Mouse (Mus musculus): ENCODE results near the gene E2f3.
A peak's percentile ranks its signal among the peaks of the same experiment; 100 is the strongest.

E2f3 gene

DNA sequence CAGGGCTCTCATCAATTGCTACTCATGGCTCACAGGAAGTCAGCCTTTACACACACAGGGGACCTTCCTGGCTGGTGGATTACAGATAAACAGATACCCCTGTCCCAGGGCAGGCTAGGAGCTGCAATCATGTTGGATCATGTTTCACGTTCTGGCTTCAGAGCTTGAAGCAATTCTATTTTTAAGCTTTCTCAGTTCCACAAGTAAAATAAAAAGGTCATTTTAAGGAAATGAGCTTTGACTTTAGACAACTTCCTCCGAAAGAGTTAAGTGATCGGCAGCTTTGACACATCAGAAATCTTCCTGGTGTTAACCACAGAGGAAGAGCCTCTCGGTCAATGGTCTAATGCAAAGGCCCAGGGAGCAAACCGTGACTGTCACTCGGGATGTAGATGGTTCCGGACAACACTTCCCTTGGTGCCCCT, 6.7 kb downstream of the E2f3 start:
- no peak for DNase-seq (ENCODE audit: low spot score)

DNA sequence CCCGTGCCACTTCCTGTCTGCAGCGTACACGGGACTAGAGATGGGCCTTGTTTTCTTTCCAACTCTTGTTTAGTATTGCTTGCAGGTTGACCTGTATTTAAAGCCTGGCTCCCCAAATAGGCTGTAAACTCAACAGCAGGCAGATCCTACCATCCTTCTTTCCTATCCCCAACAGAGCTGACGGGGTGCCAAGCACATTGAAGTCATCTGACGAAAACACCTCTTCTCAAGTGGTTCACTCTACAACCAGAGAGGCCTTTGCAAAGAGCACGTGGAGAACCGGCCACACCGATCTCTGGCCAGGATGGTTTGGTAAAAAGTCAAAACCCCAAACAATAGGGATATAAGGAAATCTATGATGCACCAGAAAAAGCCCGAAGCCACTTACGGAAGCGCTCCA, 8.5 kb downstream of the E2f3 start:
- DNase-seq (ENCODE audit: low spot score), result no peak

DNA sequence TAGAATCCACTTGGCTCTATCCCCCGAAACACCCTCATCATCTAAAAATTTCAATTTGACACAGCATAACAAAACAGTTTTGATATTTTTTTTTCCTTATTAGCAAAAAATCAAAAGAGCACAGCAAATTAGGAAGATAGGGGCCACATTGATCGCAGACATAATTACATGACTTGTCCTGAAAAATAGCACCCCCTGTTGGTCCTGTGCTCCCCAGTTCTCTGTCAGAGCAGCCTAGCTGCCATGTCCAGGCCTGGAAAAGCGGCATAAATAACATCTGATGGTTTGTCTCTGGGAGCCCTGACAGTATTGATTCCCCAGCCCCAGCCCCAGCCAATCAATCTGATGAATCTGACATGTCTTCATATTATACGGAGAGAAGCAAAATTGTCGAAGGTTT, 11.8 kb downstream of the E2f3 start:
- no peak for DNase-seq (ENCODE audit: low spot score)

DNA sequence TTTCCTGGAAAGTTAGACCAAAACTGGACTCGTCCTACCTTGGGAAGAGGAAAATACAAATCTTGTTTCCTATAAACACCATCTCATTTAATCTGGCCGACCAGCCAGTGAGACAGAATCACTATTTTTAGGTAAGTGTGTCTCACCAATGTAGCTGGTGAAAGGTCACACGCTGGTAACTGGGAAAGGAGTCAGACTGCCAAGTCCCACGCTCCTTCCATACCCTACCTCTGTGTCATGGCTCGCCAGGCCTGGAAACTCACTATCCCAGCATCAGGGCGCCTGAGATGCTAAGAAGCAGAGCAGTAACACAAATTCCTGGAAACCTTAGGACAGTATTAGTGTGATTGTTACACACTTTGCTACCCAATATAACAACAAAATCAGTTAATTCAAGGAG, 12.3 kb downstream of the E2f3 start:
- no peak for DNase-seq (ENCODE audit: low spot score)

DNA sequence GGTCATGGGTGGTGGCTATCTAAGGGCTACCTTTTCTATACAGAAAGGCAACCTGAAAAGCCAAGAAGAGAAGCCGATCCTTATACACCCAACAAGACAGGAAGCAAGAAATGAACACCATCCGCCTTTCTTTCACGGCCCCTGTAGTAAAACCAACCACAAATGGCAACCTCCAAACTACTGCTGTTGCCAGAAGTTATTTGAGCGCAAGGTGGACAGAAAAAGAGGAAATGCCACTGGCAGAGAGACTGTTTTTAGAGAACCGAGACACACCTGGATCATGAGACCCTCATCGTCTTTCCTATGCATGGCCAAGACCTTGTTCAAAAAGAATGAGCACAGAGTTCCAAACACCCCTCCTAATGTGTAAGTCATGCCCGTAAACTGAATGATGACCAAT, 15.5 kb downstream of the E2f3 start:
- DNase-seq (ENCODE audit: low spot score), result no peak

DNA sequence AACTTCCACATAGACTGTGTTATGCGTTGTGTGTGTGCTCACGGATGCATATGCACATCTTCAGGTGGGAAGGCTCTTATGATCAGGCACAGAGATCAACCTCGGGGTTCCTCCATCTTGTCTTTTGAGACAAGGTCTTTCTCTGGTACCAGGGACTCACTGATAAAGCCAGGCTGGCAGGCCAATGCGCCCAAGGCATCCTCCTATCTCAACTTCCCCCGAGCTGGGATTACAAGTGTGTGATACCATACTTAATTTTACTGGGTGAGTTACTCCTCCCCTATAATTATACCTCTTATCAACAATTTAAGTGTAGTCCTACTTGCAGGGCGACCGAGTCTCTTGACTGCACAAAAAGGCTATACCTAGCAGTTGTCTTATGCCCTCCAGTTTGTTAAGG, 17.2 kb downstream of the E2f3 start:
- DNase-seq (ENCODE audit: low spot score), result no peak

DNA sequence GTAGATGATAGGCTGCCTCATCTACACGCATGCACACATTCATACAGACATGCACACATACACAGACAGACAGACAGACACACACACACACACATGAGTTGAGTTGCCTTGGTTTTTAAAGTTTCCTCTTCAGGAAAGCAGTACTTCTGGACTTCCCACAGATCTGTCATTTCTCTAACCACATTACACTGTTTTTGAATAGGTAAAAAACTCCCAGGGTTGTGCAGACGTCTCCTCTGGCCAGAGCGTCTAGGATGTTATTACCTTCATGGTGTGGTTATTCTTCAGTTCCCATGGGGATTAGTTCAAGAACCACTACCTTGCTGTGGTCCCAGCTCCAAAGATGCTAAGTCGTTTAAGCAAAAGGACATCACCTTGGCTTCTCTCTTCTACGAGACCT, 18.5 kb downstream of the E2f3 start:
- no peak for DNase-seq (ENCODE audit: low spot score)

DNA sequence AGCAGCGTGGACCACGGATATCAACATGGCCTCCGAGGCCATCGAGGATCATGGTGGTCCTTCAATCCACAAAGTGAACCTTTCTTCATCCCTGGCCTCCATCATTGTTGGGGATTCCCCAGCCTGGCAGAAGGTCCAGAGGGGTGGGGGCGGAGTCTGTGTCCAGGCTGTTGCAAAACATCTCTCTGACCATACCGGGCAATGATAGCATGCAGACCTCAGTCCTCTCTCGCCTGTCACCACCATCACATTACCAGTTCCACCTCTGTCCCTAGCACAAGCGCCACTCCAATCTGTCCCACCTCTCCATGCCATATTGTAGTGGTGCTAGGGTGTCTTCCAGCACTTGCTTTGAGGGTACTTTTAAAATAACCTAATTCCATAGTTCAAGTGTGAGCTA, 18.9 kb downstream of the E2f3 start:
- no peak for DNase-seq (ENCODE audit: low spot score)

DNA sequence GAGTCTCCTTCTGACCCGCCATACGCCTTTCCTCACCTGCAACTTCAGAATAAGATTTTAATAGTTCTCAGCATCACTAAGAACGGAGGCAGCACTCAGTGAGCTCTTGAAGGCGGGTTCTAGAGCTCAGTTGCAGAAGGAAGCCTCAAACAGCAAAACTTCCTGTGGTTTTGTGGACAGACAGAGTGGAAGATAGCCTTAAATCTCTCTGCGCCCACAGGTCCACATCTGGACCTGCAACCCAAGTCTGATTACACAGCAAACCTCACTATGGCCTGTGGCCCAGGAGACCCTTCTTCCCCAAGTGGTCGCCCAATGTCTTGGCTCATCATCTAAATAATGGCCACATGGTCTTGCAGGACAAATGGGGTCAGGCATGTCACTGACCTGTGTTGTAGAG, 21.8 kb downstream of the E2f3 start:
- no peak for DNase-seq (ENCODE audit: low spot score)

DNA sequence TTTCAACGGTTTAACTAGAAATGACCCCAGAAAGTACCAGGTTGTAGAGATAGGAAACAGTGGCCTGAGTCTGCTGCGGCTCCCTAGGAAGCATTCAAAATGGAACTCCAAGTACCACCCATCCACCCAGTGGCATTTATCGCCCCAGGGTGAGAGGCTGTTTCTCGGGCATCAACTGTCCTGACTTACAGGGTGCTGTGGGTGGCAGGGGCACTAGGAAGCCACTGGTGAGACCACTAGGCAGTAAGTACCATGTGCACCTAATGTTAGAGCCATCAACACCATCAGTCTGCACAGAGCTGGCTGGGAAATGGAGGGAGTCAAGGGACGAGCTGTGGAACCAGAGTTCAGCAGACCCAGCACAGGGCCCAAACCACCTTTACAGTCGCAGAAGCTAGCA, 25.4 kb downstream of the E2f3 start:
- no peak for DNase-seq (ENCODE audit: low spot score)

DNA sequence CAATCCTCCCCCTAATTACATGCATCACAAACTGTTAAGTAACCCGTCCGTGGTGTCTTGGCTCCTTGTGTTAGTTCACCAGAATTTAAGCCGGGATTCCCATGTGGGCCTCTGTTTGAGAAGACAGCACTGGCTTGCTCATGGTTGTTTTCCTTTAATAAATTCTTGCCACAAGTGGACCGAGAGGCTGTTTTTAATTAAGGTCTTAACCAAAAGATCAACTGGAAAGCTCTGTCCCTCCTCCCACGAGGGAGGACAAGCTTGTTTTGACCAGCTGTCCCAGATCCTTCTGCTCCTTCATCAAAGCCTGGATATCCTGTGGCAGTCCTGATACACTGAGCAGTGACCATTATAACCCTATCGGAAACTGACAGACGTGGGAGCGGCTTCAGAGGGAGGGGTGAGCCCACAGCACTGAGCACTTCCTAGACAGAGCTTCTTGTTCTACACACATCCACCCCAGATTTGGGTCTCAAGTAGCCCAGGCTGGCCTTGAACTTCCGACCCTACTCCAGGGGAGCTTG, 28.1 kb downstream of the E2f3 start:
- DNase-seq (ENCODE audit: low spot score), result no peak

DNA sequence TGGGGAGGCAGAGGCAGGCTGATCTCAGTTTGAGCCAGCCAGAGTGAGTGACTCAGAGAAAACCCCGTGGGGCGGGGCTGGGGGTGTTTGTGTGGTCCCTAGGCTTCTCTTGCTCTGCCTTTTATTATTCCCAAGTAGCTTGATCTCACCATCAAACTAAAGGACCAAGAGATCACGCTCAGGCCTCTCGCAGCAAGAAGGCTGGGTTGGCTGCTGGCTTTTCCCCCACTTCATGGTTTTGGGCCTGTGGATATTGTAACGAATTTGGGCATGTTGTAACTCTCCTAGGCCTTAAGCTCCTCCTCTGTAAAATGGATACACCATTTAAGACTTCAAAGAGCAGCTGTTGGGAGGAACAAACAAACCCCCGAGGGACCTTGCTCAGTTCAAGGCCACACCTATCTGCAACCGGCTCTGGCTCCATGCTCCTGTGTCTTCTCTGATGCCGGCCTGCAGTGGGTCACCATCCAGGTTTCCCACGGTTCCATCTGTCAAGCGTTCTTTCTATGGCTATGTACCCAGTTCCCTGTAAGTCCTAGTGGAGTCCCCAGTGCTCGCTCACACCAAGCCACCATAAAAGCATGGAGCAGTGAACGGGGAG, 28.9 kb downstream of the E2f3 start:
- DNase-seq (ENCODE audit: low spot score), result no peak

DNA sequence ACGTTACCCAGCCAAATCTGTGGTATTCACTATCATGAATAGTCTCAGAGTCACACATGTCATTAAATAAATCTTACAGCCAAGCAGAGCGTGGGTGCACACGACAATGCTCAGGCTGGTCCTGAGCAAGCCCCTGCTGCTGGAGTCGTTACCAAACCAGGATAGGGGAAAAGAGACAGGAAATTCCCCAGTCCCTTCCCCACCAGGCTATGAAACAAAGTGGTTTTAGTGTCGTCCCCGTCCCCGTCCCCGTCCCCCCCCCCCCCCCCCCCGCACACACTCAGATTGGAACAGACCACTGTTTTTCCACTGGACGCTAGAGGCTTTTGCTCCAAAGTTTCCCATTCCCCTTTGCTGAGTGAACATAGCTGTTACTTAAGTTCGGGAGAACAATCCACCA, 30.6 kb downstream of the E2f3 start:
- no peak for DNase-seq (ENCODE audit: low spot score)

DNA sequence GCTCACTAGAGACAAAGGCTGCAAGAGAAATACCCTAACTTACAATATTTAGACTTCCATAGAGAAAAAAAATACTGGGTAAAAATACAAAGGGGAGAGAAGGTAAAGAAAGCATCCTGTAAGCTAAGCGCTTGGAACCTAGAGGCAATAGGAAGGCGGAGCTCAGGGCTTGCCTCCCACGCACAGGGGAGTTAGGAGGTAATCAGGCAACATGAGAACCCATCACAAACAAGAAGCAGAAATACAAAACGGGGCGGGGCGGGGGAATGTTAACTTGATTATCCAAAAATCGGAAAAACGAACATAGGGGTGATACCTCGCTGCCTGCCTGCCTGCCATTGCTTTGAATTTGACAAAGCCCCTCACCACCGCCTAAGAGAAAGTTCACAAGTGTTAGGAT, 31.1 kb downstream of the E2f3 start:
- DNase-seq (ENCODE audit: low spot score), result no peak

DNA sequence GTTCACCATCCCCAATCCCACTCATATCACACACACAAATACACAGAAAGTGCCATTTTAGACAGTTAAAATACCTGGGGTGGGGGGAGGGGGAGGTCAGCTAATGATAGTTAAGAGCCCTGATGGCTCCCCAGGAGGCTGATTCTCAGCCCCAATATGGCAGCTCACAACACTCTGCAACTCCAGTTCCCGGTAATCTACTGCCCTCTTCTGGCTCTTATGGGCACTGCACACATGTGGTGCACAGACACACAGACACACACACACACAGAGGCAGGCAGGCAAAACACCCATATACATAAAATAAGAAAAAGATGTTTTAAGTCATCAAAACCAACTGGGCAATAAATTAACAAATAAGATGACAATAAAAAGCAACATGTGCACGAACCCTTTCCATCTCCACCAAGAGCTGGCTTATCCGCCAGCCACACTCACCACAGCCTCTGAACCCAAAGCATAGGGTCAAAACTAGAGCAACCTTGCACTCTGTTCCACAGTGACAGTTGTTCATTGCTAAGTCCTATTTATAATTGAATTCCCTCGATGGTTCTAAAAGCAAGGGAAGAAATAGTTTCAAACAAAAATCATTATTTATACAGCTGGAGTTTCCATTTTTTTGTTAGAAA, 32.3 kb downstream of the E2f3 start:
- no peak for DNase-seq (ENCODE audit: low spot score)

DNA sequence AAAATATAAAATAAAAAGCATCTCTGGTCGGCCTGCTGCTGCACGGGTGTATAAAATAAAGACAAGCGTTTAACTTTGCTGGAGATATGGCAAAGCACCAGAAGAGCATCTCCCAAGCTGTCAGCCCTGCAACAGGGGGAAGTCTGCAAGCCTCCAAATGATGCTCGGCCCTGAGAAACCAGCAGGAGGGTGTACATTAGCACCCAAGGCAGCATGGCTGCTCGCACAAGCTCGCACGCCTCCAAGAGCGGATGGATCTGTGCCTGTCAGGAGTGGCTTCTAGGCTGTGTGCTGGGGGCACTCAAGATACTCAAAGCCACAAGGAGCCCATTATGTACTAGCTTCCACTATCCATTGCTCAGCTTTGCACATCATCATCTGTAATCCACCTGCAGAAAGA, 39.8 kb downstream of the E2f3 start:
- DNase-seq (ENCODE audit: low spot score), result peak; percentile 13

DNA sequence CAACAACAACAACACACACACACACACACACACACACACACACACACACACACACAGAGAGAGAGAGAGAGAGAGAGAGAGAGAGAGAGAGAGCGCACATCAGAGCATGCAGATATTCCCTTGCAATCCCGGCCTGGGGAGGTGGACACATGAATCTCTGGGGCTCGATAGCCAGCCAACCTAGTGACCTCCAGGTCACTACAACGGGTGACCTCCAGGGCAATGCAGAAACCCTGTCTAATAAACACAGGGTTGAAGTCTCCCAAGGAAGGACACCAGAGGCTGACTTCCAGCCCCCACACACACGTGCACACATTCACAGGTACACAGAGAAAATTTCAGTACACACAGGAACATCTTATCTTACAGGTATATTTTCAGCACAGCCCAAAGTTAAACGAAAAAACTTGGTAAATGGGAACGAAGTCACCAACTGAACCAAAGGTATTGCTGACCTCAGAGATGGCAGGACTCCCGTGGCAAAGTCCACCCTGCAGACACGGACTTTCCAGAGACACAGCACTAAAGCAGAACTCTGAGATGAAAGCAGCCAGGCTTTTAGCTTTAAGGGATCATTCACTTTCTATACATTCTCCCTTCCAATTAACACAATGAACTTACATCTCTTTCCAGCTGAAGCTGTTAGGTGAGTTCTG, 40.8 kb downstream of the E2f3 start:
- no peak for DNase-seq (ENCODE audit: low spot score)

DNA sequence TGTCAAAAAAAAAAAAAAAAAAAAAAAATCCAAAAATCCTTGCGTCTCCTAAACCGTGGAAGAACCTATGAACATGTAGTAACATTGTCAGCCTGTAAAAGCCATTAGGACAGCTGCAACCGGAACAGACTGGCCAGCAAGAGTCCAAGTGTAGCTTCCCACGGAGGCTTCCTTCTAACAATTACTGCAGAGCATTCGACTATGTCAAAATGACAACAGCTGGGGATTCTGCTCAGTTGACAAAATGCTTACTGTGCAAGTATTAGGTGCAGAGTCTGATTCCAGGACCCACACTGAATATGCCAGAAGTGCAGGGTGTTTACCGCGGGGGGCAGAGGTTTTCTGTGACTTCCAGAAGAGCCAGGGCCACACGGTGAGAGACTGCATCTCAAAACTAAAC, 41.4 kb downstream of the E2f3 start:
- DNase-seq (ENCODE audit: low spot score), result no peak

DNA sequence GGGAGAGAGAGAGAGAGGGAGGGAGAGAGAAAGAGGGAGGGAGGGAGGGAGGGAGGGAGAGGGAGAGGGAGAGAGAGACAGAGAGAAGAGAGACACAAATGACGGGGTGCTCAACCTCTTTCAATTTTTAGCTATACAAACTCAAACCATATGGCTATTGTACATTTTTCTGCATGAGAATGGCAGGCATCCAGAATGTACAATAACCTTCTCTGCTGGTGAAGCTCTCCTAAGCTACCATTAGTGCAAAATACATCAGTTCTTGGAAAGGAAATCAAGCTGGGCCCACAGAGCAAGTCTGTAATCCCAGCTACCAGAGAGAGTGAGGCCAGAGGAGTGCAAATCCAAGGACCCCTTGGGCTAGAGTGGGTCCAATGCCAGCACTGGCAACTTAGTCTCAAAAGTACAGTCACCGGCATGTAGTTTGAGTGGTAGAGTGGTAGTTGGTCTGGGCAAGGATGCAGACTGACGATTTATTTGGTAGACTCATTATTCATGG, 42.3 kb downstream of the E2f3 start:
- no peak for DNase-seq (ENCODE audit: low spot score)

DNA sequence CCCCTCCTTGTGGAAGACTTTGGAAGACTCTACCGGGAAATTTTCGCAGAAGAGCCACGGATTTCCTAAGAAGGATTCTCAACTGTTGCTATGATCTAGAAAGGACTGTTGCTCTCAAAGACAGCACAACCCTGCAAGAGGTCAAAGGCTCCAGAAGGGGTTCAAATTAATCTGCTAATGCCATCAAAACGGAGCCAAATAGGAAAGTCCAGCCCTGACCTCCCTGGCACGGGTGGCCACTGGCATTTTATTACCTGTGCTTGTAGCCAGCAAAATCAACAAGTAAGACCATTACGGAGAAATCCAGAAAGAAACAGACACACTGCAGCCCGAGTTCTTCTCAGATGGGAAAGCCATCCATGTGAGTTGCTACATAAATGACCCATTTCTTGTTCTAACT, 45.8 kb downstream of the E2f3 start:
- no peak for DNase-seq (ENCODE audit: low spot score)

DNA sequence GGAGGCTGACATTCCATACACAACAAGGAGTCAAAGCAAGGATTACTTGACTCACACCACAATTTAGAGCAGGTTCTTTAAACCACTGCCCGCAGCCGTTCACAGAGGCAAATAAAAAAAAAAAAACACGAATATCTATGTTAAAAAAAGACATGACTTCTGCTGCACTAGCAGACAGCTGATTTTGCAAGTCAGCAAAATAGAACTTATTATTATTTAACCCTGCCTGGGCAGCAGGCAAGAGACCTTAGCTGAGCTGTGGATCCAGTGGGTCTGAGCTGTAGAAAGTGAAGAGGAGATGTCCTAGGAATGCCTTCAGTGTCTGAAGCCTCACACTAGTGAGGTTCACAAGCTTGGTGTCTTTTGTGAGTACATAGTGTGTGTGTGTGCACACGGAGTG, 46.5 kb downstream of the E2f3 start:
- DNase-seq (ENCODE audit: low spot score), result no peak

DNA sequence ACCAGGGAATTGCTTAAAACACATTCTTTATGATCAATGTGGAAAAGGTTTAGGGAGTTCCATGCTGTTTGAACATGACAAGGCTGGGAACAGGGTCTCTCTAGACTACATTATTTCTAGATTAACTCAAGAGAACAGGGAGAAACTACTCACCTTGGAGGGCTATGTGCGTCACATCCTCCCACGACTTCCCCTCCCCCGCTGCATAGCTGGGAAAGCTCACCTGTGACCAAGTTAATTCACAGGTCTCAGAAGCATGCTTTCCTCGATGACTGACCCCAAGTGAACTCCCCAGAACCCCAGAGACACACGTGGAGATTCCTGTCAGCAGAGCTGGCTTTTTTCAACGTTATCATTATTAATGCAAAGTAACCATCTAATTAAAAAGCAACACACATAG, 47.1 kb downstream of the E2f3 start:
- DNase-seq (ENCODE audit: low spot score), result no peak

DNA sequence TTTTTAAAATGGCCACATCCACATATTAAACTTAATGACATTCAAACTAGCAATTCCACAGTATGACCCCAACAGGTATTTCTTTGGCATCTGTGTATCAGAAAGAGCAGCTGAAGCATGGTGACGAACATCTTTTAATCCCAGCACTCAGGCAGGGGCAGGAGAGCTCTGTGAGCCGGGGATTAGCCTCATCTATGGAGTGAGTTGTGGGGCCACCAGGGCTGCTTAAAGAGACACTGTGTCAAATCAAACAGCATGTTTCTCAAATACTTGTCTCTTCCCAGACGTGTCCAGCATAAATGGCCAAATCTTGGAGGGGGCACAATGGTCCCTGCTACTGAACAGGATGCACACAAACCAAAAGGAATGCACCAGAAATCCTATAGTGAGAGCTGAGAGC, 59.7 kb downstream of the E2f3 start:
- no peak for DNase-seq (ENCODE audit: low spot score)

DNA sequence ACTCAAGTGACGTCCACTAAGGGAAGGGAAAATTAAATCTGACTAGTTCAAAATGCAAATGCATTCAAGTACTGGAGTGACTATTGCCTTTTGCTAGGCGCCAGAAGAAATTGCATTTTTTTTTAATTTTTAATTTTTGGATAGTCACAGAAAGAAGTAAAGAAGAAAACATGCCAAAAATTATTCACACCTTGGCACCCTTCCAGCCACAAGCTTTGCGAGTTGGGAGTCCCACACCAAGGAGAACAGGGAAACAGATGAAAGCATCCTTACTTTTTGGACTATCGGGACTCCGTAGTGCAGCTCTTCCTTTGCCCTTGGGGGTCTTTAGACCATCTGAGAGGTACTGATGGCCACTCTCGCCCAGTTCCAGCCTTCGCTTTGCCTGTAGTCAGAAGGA, 66.0 kb downstream of the E2f3 start:
- no peak for DNase-seq (ENCODE audit: low spot score)

Data from layer of hippocampus, adult 11-12 months (tissue).